Mouse (Mus musculus) layer of hippocampus, postnatal 14 days (tissue): ENCODE results near the gene Map3k1. TPM values are rescaled to one million over a fixed set of nuclear protein-coding genes. Genes with fewer than 3 reads are reported as not detected.
"Not testable (repeated sequence)": the region's sequence is repeated elsewhere in the genome, so short reads cannot be mapped to it uniquely, and the experiment has no call there.

Experiments used
- DNase-seq, 2 experiments: peaks; one replicate each; pipeline ENCODE4 v3.0.0; 2021 to 2022; ENCODE audit warnings: low spot score in 2 of 2, mixed read lengths in 1 of 2
- total RNA-seq, 2 experiments: library from RNA; stranded (reverse); gene quantifications; 2 replicates each; pipeline ENCODE4 v1.2.3; 2021

Map3k1 gene
- total RNA-seq, 2 experiments from 2014 or later: 17.7 to 18.2 TPM

DNA sequence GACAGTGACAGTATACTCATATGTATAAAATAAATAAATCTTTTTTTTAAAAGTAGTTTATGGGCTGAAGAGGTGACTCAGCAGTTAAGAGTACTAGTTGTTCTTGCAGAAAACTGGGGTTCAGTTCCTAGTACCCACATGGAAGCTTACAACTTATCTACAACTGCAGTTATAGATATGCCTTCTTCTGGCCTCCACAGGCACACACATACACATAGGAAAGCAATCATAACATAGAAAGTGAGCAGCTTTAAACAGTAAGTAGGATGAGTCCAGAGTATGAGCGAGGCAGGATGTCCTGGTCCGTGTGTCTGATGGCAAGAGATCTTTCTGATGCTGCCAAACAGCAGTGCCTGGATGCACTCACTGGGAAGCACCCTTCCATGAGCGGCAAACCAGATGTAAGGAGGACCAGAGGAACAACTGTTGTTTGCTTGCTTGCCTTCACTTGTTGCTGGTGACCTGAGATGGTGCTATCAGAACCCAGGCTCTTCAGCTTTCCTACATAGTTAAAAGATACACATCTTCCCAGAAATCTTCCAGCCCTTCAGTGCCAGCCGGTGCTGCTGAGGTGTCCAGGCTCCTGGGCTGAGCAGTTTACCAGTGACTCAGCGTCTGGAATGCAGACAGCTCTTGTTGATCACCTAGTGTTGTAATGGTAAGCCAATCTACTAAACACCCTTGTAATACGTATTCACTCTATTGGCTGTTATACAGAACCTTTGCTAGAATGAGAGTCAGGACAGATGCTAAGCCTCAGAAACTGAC lies 64.4 kb downstream of the Map3k1 start:
- DNase-seq: no peak

DNA sequence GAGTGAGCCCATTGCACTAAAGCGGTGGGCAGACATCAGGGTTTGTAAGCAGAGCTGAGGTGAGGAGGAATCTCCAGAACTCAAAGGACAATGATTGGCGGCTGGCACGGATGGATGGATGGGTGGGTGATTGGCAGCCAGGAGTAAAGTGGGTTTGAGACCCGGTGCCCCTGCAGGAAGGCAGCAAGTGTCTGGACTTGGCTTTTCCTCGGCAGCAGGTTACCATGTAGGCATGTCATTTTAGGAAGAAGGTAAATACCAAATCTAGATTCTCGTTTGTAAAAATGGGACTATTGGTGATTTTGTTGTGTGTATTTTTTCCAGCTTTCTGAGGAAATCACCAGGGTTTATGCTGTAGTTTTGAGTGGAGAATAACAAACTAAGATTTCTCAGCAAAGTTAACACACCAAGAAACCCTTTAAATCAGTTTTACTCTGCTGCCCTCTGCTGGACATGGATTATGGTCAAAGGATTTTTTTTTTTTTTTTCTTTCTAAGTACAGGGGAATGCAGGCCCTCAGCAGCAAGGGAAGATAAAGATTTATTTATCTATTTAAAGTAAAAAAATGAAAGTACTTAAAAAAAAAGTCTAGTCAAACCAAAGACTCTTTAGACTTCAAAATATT lies 66.7 kb downstream of the Map3k1 start:
- DNase-seq: peak in 1 of 2 experiments; percentile 68

DNA sequence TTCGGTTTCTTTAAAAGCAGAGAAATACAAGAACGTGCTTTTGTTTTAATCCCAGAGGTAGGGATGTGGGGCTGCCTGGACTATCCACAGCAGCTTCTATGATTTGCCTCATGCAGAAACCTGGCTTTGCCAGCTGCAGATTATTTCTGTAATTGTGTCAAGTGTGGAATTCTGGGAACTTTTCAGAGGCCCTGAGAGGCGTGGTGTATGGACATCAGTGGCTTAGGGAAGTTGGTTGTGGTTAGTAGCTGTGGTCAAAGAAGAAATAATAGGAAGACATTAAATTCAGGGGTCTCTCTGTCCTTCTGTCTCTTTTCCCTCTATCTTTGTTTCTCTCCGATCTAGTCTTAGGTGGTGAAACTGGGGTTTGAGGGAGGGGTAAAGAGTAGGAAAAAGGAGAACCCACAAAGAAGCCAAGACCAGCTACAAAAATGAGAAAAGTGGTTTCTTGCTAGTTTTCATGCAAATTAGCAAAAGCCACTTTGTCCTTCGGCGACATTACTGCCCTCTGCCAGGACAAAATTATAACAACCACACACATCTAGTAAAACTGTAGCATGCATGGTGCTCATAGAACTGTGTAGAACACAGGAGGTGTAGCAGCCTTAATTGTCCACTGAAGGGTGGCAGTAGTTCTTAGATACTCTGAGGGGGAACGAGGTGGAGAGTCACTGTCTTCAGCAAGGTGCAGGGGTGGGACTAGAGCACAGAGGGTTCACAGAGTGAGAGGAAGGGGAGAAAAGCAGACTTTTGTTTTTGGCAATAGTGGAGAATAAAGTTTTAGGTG lies 67.4 kb downstream of the Map3k1 start:
- DNase-seq: no peak

DNA sequence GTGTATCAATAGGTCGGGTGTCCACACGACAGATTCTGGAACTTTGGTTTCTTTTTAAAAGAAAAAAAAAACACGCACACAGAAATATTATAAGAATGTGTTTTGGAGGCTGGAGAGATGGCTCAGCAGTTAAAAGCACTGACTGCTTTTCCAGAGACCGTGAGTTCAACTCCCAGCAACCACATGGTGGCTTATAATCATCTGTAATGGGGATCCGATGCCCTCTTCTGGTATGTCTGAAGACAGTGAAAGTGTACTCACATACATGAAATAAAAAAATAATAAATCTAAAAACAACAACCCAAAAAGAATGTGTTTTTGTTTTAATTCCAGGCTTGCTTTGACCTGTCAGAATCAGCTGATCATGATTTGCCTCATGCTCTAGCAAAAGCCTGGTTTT lies 81.9 kb downstream of the Map3k1 start:
- no peak for DNase-seq

DNA sequence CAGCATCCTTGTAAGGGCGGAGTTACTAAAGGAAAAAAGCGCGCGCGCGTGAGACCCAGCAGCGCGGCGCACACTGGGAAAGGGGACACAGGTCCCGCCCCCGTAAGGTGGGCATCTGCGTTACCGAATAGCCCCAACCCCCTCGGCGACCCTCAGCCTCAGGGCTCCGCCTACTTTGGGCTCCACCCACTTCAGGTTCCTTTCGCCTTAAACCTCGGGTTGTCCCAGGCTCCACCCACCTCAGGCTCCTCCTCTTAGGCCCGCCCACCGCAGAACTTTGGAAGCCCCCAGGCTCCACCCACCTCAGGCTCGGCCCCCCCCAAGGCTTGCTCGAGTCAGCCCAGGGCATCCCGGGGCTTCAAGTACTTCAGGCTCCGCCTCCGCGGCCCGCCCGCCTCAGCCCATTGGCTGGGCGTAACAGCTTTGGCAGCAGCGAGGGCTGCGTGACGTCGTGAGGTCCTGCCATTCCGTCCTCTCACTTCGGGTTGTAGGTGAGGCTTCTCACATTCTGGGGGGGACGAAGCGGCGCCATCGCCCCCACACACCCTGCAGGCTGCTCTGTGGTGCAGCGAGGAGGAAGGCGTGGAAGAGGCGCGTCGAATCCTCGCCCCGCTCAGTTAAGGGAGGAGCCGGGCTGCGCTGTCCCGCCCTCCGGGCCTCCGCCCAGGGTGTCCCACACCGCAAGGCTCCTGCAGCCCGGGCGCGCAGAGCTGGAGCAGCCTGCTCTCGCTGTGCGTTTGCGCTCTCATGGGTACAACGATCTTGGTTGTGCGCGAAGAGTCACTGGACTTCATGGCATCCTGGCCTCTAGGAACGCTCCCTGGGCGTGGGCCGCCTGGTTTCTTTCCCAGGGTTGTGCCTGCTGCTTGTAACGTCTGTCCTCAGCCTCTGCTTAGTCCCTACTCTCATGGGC lies 83.4 kb downstream of the Map3k1 start:
- DNase-seq: peak; percentile 92 to 95

DNA sequence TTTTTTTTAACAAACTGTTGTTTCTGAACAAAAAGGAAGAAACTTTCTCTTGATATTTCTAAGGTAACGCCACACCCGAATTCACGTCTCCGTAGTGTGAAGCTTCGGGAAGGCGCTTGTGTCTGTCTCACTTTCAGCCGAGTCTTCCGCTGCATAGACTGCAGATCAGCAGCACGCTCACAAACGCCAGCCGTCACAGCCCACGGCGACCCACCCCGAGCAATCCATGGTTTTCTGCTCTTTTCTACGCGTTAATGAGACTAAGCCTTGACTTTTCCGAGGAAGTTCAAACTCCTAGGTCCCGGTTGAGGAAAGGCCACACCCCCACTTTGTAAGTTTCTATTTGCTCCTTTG lies 84.0 kb downstream of the Map3k1 start:
- no peak for DNase-seq

DNA sequence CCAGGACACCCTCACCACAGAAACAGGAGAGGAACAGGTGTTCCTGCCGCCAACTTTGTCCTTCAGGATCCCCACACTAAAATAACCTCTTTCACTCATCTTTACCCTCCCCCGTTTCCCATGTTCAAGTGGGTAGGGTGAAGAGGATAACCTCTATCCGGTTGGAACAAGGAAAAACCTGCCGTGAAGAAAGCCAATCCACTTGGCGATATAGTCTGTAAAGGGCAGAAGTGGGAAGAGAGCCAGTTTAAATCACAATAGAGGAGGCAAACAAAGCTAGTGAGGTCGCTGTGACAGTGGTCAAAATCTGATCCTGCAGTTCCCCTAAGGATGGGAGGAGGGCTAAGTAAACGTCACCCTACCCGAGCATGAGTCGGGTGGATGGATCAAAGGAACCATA lies 89.1 kb downstream of the Map3k1 start:
- no peak for DNase-seq

DNA sequence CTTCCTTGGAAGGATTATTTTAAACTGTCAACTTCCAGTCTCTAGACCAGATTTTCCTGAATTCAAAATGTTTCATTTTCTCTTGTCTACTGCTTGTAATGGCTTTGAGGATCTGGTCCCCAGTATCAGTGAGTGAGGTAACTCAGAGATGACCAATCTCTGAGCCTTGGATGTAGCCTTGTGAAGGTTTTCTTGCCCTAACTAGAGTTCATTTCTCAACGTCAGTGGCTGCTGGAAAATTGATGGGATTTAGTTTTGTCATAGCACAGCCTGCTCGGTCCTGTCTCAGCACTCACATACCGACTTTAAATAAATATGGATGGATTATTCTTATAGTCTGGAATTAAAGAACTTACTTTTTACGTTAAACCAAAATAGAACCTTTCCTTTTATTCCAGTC lies 98.3 kb downstream of the Map3k1 start:
- no peak for DNase-seq

DNA sequence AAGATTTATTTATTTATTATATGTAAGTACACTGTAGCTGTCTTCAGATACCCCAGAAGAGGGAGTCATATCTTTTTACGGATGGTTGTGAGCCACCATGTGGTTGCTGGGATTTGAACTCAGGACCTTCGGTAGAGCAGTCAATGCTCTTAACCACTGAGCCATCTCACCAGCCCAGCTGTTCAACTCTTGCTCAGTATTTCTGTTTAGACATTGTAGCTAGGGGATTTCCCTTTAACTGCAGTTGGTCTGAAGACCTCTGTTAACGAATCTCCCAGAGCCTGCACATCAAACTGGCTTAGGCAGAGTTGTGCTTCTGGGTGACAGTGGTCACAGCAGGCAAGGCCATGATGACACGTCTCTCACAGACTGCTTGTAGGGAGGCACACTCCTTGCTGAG lies 104.8 kb downstream of the Map3k1 start:
- DNase-seq: not testable (repeated sequence)

DNA sequence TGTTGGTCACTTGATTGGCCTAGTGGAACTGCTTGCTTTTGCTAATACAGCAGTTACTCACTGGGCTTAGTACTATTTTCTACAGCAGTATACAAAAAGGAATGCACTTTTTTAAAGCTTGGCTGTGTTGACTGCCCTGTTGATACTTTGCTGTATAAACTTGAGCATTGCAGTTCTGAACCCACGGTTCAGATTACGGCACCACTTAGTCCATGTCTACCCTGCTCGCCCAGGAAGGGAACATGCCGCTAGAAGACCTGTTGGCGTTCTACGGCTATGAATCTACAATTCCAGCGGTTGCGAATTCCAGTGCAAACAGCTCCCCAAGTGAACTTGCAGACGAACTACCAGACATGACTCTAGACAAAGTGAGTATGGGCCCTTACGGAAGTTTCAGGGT lies 105.4 kb downstream of the Map3k1 start:
- no peak for DNase-seq

Other genes with a start within 250 kb of the Map3k1 start
- gene Gm10198, start 216.2 kb downstream of the Map3k1 start, total RNA-seq: not detected
- gene Mier3, start 128.0 kb downstream of the Map3k1 start, total RNA-seq: 10 to 100 TPM; 21.9 to 24.9 TPM